Mouse (Mus musculus): ENCODE measurements around the gene Gm10639. TPM values are rescaled to one million over a fixed set of nuclear protein-coding genes. Genes with fewer than 3 reads are reported as not detected.
"Not testable (repeated sequence)": the region's sequence is repeated elsewhere in the genome, so short reads cannot be mapped to it uniquely, and the experiment has no call there.

The Gm10639 gene
- polyA plus RNA-seq, 1 experiment from 2014 or later: not detected

GRCm38 (mm10) chr9:78348206-78349004, 58.7 kb downstream of the Gm10639 start:
- H3K9me3 ChIP-seq (replicated peaks): not testable (repeated sequence)

GRCm38 (mm10) chr9:78349141-78349540, 59.4 kb downstream of the Gm10639 start:
- not testable (repeated sequence) for H3K36me3 ChIP-seq; H3K9me3 ChIP-seq (replicated peaks); ATAC-seq (ENCODE audit: insufficient number of reproducible peaks, low FRiP score); H3K4me2 ChIP-seq; H3K9ac ChIP-seq; H3K4me1 ChIP-seq (replicated peaks); H3K4me3 ChIP-seq; H3K27ac ChIP-seq (ENCODE audit: poor library complexity, severe bottlenecking); H3K27me3 ChIP-seq (replicated peaks)
- 80% methylated on average over 3 of the region's 3 CpGs for WGBS

More at GRCm38 (mm10) chr9:78348206-78349004, 58.7 kb downstream of the Gm10639 start:
- not testable (repeated sequence) for H3K4me2 ChIP-seq; H3K27me3 ChIP-seq (replicated peaks); H3K36me3 ChIP-seq; ATAC-seq (ENCODE audit: insufficient number of reproducible peaks, low FRiP score); H3K4me3 ChIP-seq; H3K27ac ChIP-seq (ENCODE audit: poor library complexity, severe bottlenecking); H3K9ac ChIP-seq; H3K4me1 ChIP-seq (replicated peaks)
- WGBS: 64% methylated on average over 6 of the region's 6 CpGs

- not testable (repeated sequence) for H3K36me3 ChIP-seq; H3K9ac ChIP-seq; H3K4me1 ChIP-seq (replicated peaks); H3K4me3 ChIP-seq; H3K27ac ChIP-seq (ENCODE audit: poor library complexity, severe bottlenecking); H3K9me3 ChIP-seq (replicated peaks); ATAC-seq (ENCODE audit: insufficient number of reproducible peaks, low FRiP score); H3K27me3 ChIP-seq (replicated peaks); H3K4me2 ChIP-seq
Measured at GRCm38 (mm10) chr9:78350007-78350406, 60.3 kb downstream of the Gm10639 start.

- Histone ChIP-seq H3K9me3 (replicated peaks) (no peaks in the 10 kb centered on the region), H3K4me1 (replicated peaks) (0 out of 2 replicates have a peak, but pooled peaks cover 5% of the 10 kb centered on the region), H3K9ac (no peak overlapping the region), H3K4me2 (no peak overlapping the region), H3K36me3 (no peaks in the 10 kb centered on the region), H3K4me3 (no peak overlapping the region), H3K27ac (ENCODE audit: poor library complexity, severe bottlenecking) (no peak overlapping the region), H3K27me3 (replicated peaks) (no peaks in the 10 kb centered on the region)
- no peak for ATAC-seq (ENCODE audit: insufficient number of reproducible peaks, low FRiP score)
- 66% methylated on average over 6 of the region's 6 CpGs for WGBS
Measured at GRCm38 (mm10) chr9:78351504-78352220, 61.9 kb downstream of the Gm10639 start.

Other genes with a start within 250 kb of the Gm10639 start
- gene Gcm1, start 238.0 kb upstream of the Gm10639 start, polyA plus RNA-seq (2016; fragmentation: Nextera tagmentation; extraction: Ambion mirVana): not detected in 2 replicates
- gene Fbxo9, start 180.9 kb upstream of the Gm10639 start, polyA plus RNA-seq (2016; fragmentation: Nextera tagmentation; extraction: Ambion mirVana): 44.2 and 45.9 TPM in 2 replicates
- gene Ick, start 180.7 kb upstream of the Gm10639 start, polyA plus RNA-seq (2016; fragmentation: Nextera tagmentation; extraction: Ambion mirVana): 15.8 and 18.8 TPM in 2 replicates
- 73.9 and 74.5 TPM in 2 replicates for gene Gsta4, start 107.1 kb upstream of the Gm10639 start, polyA plus RNA-seq (2016; fragmentation: Nextera tagmentation; extraction: Ambion mirVana)
- gene Gsta1, start 59.3 kb upstream of the Gm10639 start, polyA plus RNA-seq (2016; fragmentation: Nextera tagmentation; extraction: Ambion mirVana): not detected in 2 replicates
- not detected in 2 replicates for gene Gm3776, start 32.8 kb upstream of the Gm10639 start, polyA plus RNA-seq (2016; fragmentation: Nextera tagmentation; extraction: Ambion mirVana)
- gene Omt2a, start 24.9 kb downstream of the Gm10639 start, polyA plus RNA-seq (2016; fragmentation: Nextera tagmentation; extraction: Ambion mirVana): not detected in 2 replicates
- gene Omt2b, start 37.7 kb downstream of the Gm10639 start, polyA plus RNA-seq (2016; fragmentation: Nextera tagmentation; extraction: Ambion mirVana): not detected in 2 replicates
- not detected in 2 replicates for gene Gsta2, start 65.9 kb downstream of the Gm10639 start, polyA plus RNA-seq (2016; fragmentation: Nextera tagmentation; extraction: Ambion mirVana)
- gene Dppa5a, start 78.3 kb downstream of the Gm10639 start, polyA plus RNA-seq (2016; fragmentation: Nextera tagmentation; extraction: Ambion mirVana): not detected in 2 replicates
- 0.56 and 0.68 TPM in 2 replicates for gene Ooep, start 88.8 kb downstream of the Gm10639 start, polyA plus RNA-seq (2016; fragmentation: Nextera tagmentation; extraction: Ambion mirVana)
- gene Ddx43, start 105.9 kb downstream of the Gm10639 start, polyA plus RNA-seq (2016; fragmentation: Nextera tagmentation; extraction: Ambion mirVana): 0.24 and 0.36 TPM in 2 replicates
- gene Cgas, start 153.3 kb downstream of the Gm10639 start, polyA plus RNA-seq (2016; fragmentation: Nextera tagmentation; extraction: Ambion mirVana): 0.68 and 0.82 TPM in 2 replicates
- 26.8 and 28.8 TPM in 2 replicates for gene Mto1, start 158.3 kb downstream of the Gm10639 start, polyA plus RNA-seq (2016; fragmentation: Nextera tagmentation; extraction: Ambion mirVana)
- gene Gm17324, start 158.9 kb downstream of the Gm10639 start, polyA plus RNA-seq (2016; fragmentation: Nextera tagmentation; extraction: Ambion mirVana): 0.65 and 0.99 TPM in 2 replicates
- gene Eef1a1, start 199.2 kb downstream of the Gm10639 start, polyA plus RNA-seq (2016; fragmentation: Nextera tagmentation; extraction: Ambion mirVana): 2,772 and 2,882 TPM in 2 replicates

All from heart, embryonic 12.5 days (tissue).